Mouse (Mus musculus): ENCODE data around the gene Msh4. TPM values are rescaled to one million over a fixed set of nuclear protein-coding genes. Genes with fewer than 3 reads are reported as not detected.

The Msh4 gene
- polyA plus RNA-seq, 1 experiment from 2014 or later: 0.17 TPM

DNA sequence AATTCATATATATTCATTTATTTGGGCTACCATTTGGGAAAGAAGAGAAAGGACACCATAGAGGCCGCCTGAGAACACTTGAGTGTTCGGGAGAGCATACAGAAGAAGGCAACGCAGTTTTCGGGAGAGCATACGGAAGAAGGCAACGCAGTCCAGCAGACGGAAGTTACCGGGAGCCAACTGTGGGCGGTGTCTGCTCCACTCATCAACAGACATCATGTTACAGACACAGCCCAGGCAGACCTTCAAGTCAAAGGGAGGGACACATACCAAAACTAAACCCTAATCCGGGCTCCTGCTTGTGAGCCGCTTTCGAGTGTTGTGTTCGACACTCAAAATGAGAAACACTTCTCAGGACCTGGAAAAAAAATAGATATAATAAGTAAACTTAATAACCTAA is 35.7 kb upstream of the Msh4 start:
- Histone ChIP-seq H3K9me3 (ENCODE audit: low read depth, low read length) (no peaks in the 10 kb centered on the region), H3K36me3 (ENCODE audit: insufficient read depth) (peaks cover 22% of the 10 kb centered on the region), H3K27me3 (ENCODE audit: insufficient read depth, low read length) (no peaks in the 10 kb centered on the region), H3K4me1 (ENCODE audit: insufficient read depth) (peaks cover 5% of the 10 kb centered on the region; the same call in 1 of the 2 replicates), H3K9ac (no peak overlapping the region), H3K4me2 (no peak overlapping the region), H3K4me3 (ENCODE audit: low read depth, low read length) (no peak overlapping the region), H3K27ac (ENCODE audit: low read depth) (no peak overlapping the region)
- 93% methylated on average over 13 of the region's 13 CpGs for WGBS
- ATAC-seq (ENCODE audit: insufficient read depth) (no peak), DNase-seq (no peak)
- TF ChIP-seq CTCF (IDR thresholded peaks at IDR 0.05; ENCODE audit: low read depth): no peak

- H3K36me3 ChIP-seq (ENCODE audit: insufficient read depth): peaks cover 31% of the 10 kb centered on the region
- 92% methylated on average over 9 of the region's 9 CpGs for WGBS
These were observed 34.5 kb upstream of the Msh4 start for GRCm38 (mm10) chr3:153940486-153940885.

GRCm38 (mm10) chr3:153940021-153940420 is 34.1 kb upstream of the Msh4 start:
- H3K4me3 ChIP-seq (ENCODE audit: low read depth, low read length): no peak overlapping the region
- DNase-seq (no peak), ATAC-seq (ENCODE audit: insufficient read depth) (no peak)
- H3K9me3 ChIP-seq (ENCODE audit: low read depth, low read length): no peaks in the 10 kb centered on the region
- H3K36me3 ChIP-seq (ENCODE audit: insufficient read depth): peaks cover 35% of the 10 kb centered on the region
- H3K4me2 ChIP-seq: no peak overlapping the region
- no peaks in the 10 kb centered on the region for H3K27me3 ChIP-seq (ENCODE audit: insufficient read depth, low read length)
- H3K9ac ChIP-seq: no peak overlapping the region
- no peak overlapping the region for H3K27ac ChIP-seq (ENCODE audit: low read depth)
- TF ChIP-seq CTCF (IDR thresholded peaks at IDR 0.05; ENCODE audit: low read depth): no peak
- H3K4me1 ChIP-seq (ENCODE audit: insufficient read depth): peaks cover 5% of the 10 kb centered on the region; the same call in 1 of the 2 replicates
- WGBS: 85% methylated on average over 8 of the region's 8 CpGs

More at GRCm38 (mm10) chr3:153940486-153940885, 34.5 kb upstream of the Msh4 start:
- ATAC-seq (ENCODE audit: insufficient read depth) (no peak), DNase-seq (no peak)
- H3K27ac ChIP-seq (ENCODE audit: low read depth): no peak overlapping the region
- no peaks in the 10 kb centered on the region for H3K9me3 ChIP-seq (ENCODE audit: low read depth, low read length)
- no peak for TF ChIP-seq CTCF (IDR thresholded peaks at IDR 0.05; ENCODE audit: low read depth)
- no peaks in the 10 kb centered on the region for H3K27me3 ChIP-seq (ENCODE audit: insufficient read depth, low read length)
- H3K4me3 ChIP-seq (ENCODE audit: low read depth, low read length): no peak overlapping the region
- H3K9ac ChIP-seq: no peak overlapping the region
- H3K4me2 ChIP-seq: no peak overlapping the region
- H3K4me1 ChIP-seq (ENCODE audit: insufficient read depth): peaks cover 5% of the 10 kb centered on the region; the same call in 1 of the 2 replicates

GRCm38 (mm10) chr3:153937116-153937810 is 31.3 kb upstream of the Msh4 start:
- Histone ChIP-seq H3K4me1 (ENCODE audit: insufficient read depth) (no peaks in the 10 kb centered on the region), H3K36me3 (ENCODE audit: insufficient read depth) (peaks cover 55% of the 10 kb centered on the region)
- DNase-seq: no peak

GRCm38 (mm10) chr3:153935878-153936277 is 29.9 kb upstream of the Msh4 start:
- peaks cover 62% of the 10 kb centered on the region for H3K36me3 ChIP-seq (ENCODE audit: insufficient read depth)
- WGBS: 85% methylated on average over 9 of the region's 9 CpGs
- H3K9me3 ChIP-seq (ENCODE audit: low read depth, low read length): no peaks in the 10 kb centered on the region
- no peak overlapping the region for H3K4me3 ChIP-seq (ENCODE audit: low read depth, low read length)
- no peak for DNase-seq
- H3K4me1 ChIP-seq (ENCODE audit: insufficient read depth): no peaks in the 10 kb centered on the region
- H3K9ac ChIP-seq: no peak overlapping the region
- no peak for ATAC-seq (ENCODE audit: insufficient read depth)
- H3K27me3 ChIP-seq (ENCODE audit: insufficient read depth, low read length): no peaks in the 10 kb centered on the region
- no peak for TF ChIP-seq CTCF (IDR thresholded peaks at IDR 0.05; ENCODE audit: low read depth)
- no peak overlapping the region for H3K4me2 ChIP-seq
- no peak overlapping the region; the same call in 1 of the 2 replicates for H3K27ac ChIP-seq (ENCODE audit: low read depth)

More at GRCm38 (mm10) chr3:153937116-153937810, 31.3 kb upstream of the Msh4 start:
- no peak overlapping the region for H3K4me2 ChIP-seq
- H3K4me3 ChIP-seq (ENCODE audit: low read depth, low read length): no peak overlapping the region
- no peaks in the 10 kb centered on the region for H3K9me3 ChIP-seq (ENCODE audit: low read depth, low read length)
- WGBS: 93% methylated on average over 17 of the region's 17 CpGs
- no peak overlapping the region for H3K9ac ChIP-seq
- H3K27ac ChIP-seq (ENCODE audit: low read depth): no peak overlapping the region
- TF ChIP-seq CTCF (IDR thresholded peaks at IDR 0.05; ENCODE audit: low read depth): no peak
- no peak for ATAC-seq (ENCODE audit: insufficient read depth)
- H3K27me3 ChIP-seq (ENCODE audit: insufficient read depth, low read length): no peaks in the 10 kb centered on the region

DNA sequence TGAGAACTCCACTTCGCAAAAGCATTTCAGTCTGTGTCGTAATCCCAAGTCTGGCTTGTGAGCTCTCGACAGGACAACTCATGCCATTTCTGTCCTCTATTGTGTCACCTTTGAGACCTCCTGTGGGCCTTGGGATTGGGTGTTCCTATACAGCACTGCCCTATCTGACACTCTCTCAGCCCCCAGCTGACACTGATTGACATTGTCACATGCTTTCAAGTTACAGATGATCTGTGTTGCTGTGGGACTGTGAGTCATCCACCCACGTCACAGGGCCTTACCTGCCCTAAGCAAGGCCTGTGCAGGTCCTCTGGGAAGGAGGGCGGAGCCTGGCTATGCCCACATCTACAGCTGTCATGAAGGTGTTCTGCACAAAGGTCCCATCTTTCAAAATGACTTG is 26.5 kb upstream of the Msh4 start:
- no peaks in the 10 kb centered on the region for H3K27me3 ChIP-seq (ENCODE audit: insufficient read depth, low read length)
- 91% methylated on average over 5 of the region's 5 CpGs for WGBS
- no peak overlapping the region for H3K4me3 ChIP-seq (ENCODE audit: low read depth, low read length)

DNA sequence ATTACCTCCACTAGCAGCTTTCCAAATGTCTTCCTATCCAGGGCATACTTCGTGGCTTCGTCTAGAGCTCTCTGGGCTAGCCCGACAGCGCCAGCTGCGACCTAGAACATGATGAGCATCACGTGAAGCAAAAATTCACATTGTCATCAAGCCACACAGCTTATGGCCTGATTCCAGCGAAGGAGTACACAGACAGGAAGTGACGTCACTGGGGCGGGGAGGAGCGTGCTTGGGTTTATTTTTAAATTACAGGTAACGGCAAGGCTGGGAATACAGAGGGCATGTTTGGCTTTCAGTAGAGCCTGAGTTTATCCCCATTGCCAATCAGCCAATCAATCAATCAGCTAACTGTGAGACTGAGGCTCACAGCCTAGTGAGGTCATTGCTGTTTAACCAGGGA is 23.6 kb upstream of the Msh4 start:
- 83% methylated on average over 11 of the region's 11 CpGs for WGBS
- H3K9me3 ChIP-seq (ENCODE audit: low read depth, low read length): no peaks in the 10 kb centered on the region
- H3K4me2 ChIP-seq: no peak overlapping the region
- no peak for ATAC-seq (ENCODE audit: insufficient read depth)
- DNase-seq: no peak
- H3K36me3 ChIP-seq (ENCODE audit: insufficient read depth): peaks cover 52% of the 10 kb centered on the region
- no peak overlapping the region for H3K27ac ChIP-seq (ENCODE audit: low read depth)
- H3K4me3 ChIP-seq (ENCODE audit: low read depth, low read length): no peak overlapping the region
- no peaks in the 10 kb centered on the region for H3K4me1 ChIP-seq (ENCODE audit: insufficient read depth)
- no peak for TF ChIP-seq CTCF (IDR thresholded peaks at IDR 0.05; ENCODE audit: low read depth)
- H3K27me3 ChIP-seq (ENCODE audit: insufficient read depth, low read length): no peaks in the 10 kb centered on the region
- no peak overlapping the region for H3K9ac ChIP-seq

More for the DNA sequence above, 26.5 kb upstream of the Msh4 start:
- H3K27ac ChIP-seq (ENCODE audit: low read depth): no peak overlapping the region
- H3K9me3 ChIP-seq (ENCODE audit: low read depth, low read length): no peaks in the 10 kb centered on the region
- TF ChIP-seq CTCF (IDR thresholded peaks at IDR 0.05; ENCODE audit: low read depth): no peak
- no peak overlapping the region for H3K4me2 ChIP-seq
- H3K4me1 ChIP-seq (ENCODE audit: insufficient read depth): no peaks in the 10 kb centered on the region
- ATAC-seq (ENCODE audit: insufficient read depth): no peak
- DNase-seq: no peak
- H3K36me3 ChIP-seq (ENCODE audit: insufficient read depth): peaks cover 60% of the 10 kb centered on the region
- H3K9ac ChIP-seq: no peak overlapping the region
